Mouse (Mus musculus) olfactory bulb, adult 2 months (tissue): Measurements from ENCODE around the gene Hcfc2. TPM values are rescaled to one million over a fixed set of nuclear protein-coding genes. Genes with fewer than 3 reads are reported as not detected.

Source experiments
- H3K27ac ChIP-seq: fragments of 200-500 bp; 2 replicates; pipeline ENCODE4 v1.5.1; 2012; ENCODE audit warnings: low read depth, low read length; ENCODE audit not compliant: insufficient read depth
- H3K4me1 ChIP-seq: fragments of 200-500 bp; 2 replicates; pipeline ENCODE4 v1.6.1; 2012; ENCODE audit warnings: low read length; ENCODE audit not compliant: control insufficient read depth, insufficient read depth
- H3K4me3 ChIP-seq: fragments of 200-500 bp; 2 replicates; pipeline ENCODE4 v1.5.1; 2012; ENCODE audit warnings: mild to moderate bottlenecking, low read depth, low read length, moderate library complexity; ENCODE audit not compliant: insufficient read depth
- CTCF ChIP-seq: fragments of 200-500 bp; IDR thresholded peaks from 2 replicates; pipeline ENCODE4 v1.5.1; 2012; ENCODE audit warnings: low read depth, mild to moderate bottlenecking, low read length, moderate library complexity; ENCODE audit not compliant: insufficient read depth
- POLR2A ChIP-seq: fragments of 200-500 bp; IDR thresholded peaks from 2 replicates; pipeline ENCODE4 v1.6.1; 2012; ENCODE audit warnings: mild to moderate bottlenecking, low read depth, low read length, moderate library complexity; ENCODE audit not compliant: insufficient read depth
- WGBS: fragments of 180-500 bp; shearing (Covaris S2); methylation state at CpG from one replicate; pipeline ENCODE4 v1.1.7; 2018; 5-methylcytosine and 5-hydroxymethylcytosine counted together
- polyA plus RNA-seq: library from polyadenylated mRNA; stranded (reverse); fragments of >200 nt; gene quantifications from 2 replicates; pipeline ENCODE4 v1.2.4, GENCODE M21; 2012; ENCODE audit warnings: low replicate concordance; ENCODE audit not compliant: missing spikeins, insufficient read depth, insufficient read length

The Hcfc2 gene
- not detected in 2 replicates for polyA plus RNA-seq

GRCm38 (mm10) chr10:82695956-82696355 lies at the start of gene Hcfc2:
Hcfc2 (plus strand) TSS chr10:82696160.
- TF ChIP-seq POLR2A = no peak
- no peak for TF ChIP-seq CTCF
- WGBS = 84% methylated on average over 5 of the region's 5 CpGs
- H3K27ac ChIP-seq = no peak within 1 kb of the TSS
- H3K4me1 ChIP-seq = peaks cover 7% of the 10 kb centered on the region; the same call in 1 of the 2 replicates
- no peak within 1 kb of the TSS for H3K4me3 ChIP-seq

- TF ChIP-seq POLR2A (no peak), CTCF (no peak)
- no peak overlapping the region for H3K27ac ChIP-seq
- WGBS = 94% methylated on average over 17 of the region's 17 CpGs
- no peak overlapping the region for H3K4me3 ChIP-seq
- no peaks in the 10 kb centered on the region for H3K4me1 ChIP-seq
Measured at GRCm38 (mm10) chr10:82647205-82647811, 48.7 kb upstream of the Hcfc2 start.

DNA sequence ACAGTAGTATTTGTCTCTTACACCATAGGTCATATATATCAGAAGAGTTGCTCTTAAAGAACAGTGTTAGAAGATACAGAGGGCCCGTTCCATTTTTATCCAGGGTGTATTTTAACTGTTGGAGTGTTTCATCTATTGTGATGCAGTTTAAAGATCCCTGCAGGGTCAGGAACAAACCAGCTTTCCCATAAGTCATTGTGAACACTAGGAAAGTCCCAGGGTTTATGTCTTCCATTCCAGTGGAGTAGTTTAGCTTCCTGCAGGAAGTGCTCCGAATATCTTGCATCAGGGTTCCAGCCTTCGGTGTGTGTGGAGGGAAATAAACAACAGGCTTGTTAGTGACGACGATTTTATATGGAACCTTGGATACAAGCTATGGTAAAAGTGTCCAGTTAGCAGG lies 44.7 kb upstream of the Hcfc2 start:
- Histone ChIP-seq H3K4me3 (no peak overlapping the region), H3K27ac (no peak overlapping the region), H3K4me1 (no peaks in the 10 kb centered on the region)
- WGBS = 93% methylated on average over 5 of the region's 5 CpGs
- TF ChIP-seq CTCF (no peak), POLR2A (no peak)

GRCm38 (mm10) chr10:82652625-82653024 lies 43.3 kb upstream of the Hcfc2 start:
- no peak for TF ChIP-seq CTCF
- no peak for TF ChIP-seq POLR2A
- WGBS = 70% methylated on average over 5 of the region's 5 CpGs
- Histone ChIP-seq H3K4me3 (no peak overlapping the region), H3K4me1 (no peaks in the 10 kb centered on the region), H3K27ac (no peak overlapping the region)

- TF ChIP-seq CTCF (no peak), POLR2A (no peak)
- H3K4me1 ChIP-seq = no peaks in the 10 kb centered on the region
- H3K4me3 ChIP-seq = no peak overlapping the region
- 85% methylated on average over 3 of the region's 3 CpGs for WGBS
- H3K27ac ChIP-seq = no peak overlapping the region
Measured at GRCm38 (mm10) chr10:82654581-82654980, 41.4 kb upstream of the Hcfc2 start.

- Histone ChIP-seq H3K4me3 (no peak overlapping the region), H3K4me1 (peaks cover 2% of the 10 kb centered on the region; the same call in 1 of the 2 replicates), H3K27ac (no peak overlapping the region)
- WGBS = 62% methylated on average over 8 of the region's 8 CpGs
- TF ChIP-seq CTCF = no peak
- no peak for TF ChIP-seq POLR2A
Measured at GRCm38 (mm10) chr10:82661820-82662219, 34.1 kb upstream of the Hcfc2 start.

DNA sequence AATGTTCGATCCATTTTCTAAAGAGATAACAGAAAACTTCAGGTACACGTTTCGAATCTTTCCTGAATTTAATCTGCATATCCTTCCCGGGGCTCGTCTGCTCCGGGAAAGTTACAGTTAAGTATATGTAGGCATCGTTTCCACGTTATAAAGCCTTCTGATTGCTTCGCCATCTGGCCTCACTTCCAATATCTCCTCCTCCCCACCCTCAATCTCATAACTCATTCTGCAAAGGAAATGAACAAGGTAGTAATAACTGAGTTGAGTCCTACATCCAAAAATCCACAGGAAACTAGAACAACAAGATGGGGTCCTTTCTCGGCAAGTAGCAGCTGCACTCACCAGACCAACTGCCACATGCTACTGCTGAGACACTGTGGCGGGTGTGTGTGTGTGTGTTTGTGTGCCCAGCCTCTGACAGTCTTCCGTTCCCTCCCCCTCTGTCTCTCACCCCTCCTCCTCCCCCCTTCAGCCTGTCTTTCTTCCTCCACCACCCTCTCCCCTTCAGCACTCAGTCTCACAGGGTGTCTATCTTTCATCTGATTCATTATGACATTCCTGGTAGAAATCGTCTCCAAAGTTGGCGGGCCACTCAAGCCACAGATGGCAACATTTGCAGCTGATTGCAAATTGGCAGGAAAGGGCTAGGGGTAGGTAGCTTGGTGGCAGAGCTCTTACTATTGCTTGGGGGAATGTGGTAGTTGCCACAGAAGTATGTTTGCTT lies 33.5 kb upstream of the Hcfc2 start:
- no peak overlapping the region for H3K27ac ChIP-seq
- WGBS = 73% methylated on average over 14 of the region's 14 CpGs
- no peak for TF ChIP-seq CTCF
- TF ChIP-seq POLR2A = no peak
- peaks cover 2% of the 10 kb centered on the region; the same call in 1 of the 2 replicates for H3K4me1 ChIP-seq
- H3K4me3 ChIP-seq = no peak overlapping the region

DNA sequence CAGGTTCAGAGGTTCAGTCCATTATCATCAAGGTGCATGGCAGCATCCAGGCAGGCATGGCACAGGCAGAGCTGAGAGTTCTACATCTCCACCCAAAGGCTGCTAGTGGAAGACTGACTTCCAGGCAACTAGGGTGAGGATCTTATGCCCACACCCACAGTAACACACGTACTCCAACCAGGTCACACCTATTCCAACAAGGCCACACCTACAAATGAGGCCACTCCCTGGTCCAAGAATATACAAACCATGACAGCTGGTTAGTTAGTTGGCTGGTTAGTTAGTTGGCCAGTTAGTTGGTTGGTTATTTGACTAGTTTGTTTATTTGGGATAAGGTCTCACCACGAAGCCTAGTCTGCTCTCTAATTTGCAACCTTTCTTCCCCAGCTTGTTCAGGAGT lies 32.7 kb upstream of the Hcfc2 start:
- no peak for TF ChIP-seq POLR2A
- 89% methylated on average over 2 of the region's 2 CpGs for WGBS
- Histone ChIP-seq H3K27ac (no peak overlapping the region), H3K4me3 (no peak overlapping the region), H3K4me1 (peaks cover 2% of the 10 kb centered on the region; the same call in 1 of the 2 replicates)

GRCm38 (mm10) chr10:82665951-82666350 lies 30.0 kb upstream of the Hcfc2 start:
- no peak overlapping the region for H3K27ac ChIP-seq
- WGBS = 57% methylated on average over 3 of the region's 3 CpGs

More at GRCm38 (mm10) chr10:82665951-82666350, 30.0 kb upstream of the Hcfc2 start:
- Histone ChIP-seq H3K4me1 (peaks cover 2% of the 10 kb centered on the region; the same call in 1 of the 2 replicates), H3K4me3 (no peak overlapping the region)
- TF ChIP-seq POLR2A (no peak), CTCF (no peak)
